Mouse (Mus musculus) urinary bladder, postnatal 25 days (tissue): ENCODE measurements around the gene Ttf1.
"Not testable (repeated sequence)": the region's sequence is repeated elsewhere in the genome, so short reads cannot be mapped to it uniquely, and the experiment has no call there.

Experiments used
- DNase-seq: peaks from one replicate; pipeline ENCODE4 v3.0.0; 2022; ENCODE audit warnings: low spot score

Gene Ttf1

DNA sequence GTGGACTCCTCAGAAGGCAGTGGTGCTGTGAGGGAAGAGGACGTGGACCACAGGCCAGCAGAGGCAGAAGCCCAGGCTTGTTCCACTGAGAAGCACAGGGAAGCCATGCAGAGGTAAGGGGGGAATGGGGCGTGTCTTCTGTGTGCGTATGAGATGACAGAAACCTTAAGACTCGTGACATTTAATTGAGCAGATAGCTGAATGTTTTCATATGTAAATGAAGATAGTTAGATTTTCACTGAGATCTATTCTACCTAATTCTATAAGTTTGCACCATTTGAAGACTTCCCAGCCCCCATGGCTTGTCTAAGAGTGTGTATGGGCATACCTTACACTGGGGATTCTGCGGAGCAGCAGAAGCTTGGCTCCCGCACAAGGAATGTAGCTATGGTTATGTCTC lies 5.7 kb downstream of the Ttf1 start:
- DNase-seq, result no peak

DNA sequence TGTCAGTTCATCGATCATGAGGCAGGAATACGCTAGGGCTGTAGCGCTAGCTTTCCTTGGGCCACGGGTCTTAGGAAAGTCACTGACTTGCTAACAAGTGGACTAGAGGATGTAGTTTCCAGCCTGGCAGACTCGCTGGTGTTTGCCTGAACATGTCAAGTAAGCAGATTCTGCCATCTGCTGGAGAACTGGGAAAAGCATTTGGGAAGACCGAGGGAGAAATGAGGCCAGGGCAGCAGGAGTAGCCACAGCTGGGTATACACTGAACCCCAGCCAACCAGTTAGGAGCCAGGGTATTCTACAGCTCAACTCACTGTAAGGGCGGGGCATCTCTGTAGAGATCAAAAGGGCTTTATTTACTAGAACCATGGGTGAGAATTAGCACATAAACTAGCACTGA lies 6.3 kb downstream of the Ttf1 start:
- DNase-seq, result no peak

- DNase-seq, result no peak
Measured at GRCm38 (mm10) chr2:29074676-29075075, 14.6 kb downstream of the Ttf1 start.

GRCm38 (mm10) chr2:29075331-29076070 lies 15.4 kb downstream of the Ttf1 start:
- no peak for DNase-seq

DNA sequence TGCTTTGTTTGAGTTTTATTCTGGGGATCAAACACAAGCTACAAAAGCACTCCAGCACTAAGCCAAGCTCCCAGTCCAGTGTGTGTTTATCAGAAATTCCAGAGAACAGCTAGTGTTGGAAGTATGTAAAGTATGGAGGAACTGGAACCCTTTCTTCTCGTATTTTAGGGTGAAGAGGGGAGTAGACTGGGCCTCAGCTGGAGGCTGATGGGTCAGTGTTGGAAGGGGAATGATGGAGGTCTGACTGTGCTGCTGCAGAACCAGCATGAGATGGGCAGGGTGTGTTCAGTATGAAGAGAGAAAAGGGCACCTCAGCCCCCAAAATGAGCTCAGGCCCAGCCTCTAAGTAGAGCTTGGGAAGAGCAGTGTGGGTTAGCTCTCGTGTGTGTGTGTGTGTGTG lies 16.2 kb downstream of the Ttf1 start:
- no peak for DNase-seq

DNA sequence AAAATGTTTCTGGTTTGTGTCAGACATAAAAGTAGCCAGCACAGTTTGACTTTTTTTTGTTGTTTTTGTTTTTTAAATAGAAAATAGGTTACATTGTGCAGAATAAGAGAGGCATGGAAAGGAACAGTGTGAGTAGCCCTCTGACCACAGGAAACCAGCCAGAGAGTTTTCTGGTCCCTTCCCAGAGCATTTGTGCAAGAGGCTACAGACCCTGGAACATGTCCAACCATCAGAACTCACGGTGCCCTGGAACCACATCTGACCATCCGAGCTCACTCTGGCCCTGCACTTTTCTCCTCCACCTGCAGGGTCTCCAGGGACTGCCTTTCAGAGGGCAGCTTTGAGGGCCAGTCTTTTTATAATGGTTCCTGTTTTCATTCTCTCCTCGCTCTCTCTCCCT lies 21.9 kb downstream of the Ttf1 start:
- no peak for DNase-seq

- DNase-seq, result no peak
Measured at GRCm38 (mm10) chr2:29086026-29086425, 26.0 kb downstream of the Ttf1 start.

- DNase-seq, result not testable (repeated sequence)
Measured at GRCm38 (mm10) chr2:29089276-29089675, 29.2 kb downstream of the Ttf1 start.

- DNase-seq, result no peak
Measured at GRCm38 (mm10) chr2:29095674-29096073, 35.6 kb downstream of the Ttf1 start.

- DNase-seq, result no peak
Measured at GRCm38 (mm10) chr2:29096751-29097150, 36.7 kb downstream of the Ttf1 start.

DNA sequence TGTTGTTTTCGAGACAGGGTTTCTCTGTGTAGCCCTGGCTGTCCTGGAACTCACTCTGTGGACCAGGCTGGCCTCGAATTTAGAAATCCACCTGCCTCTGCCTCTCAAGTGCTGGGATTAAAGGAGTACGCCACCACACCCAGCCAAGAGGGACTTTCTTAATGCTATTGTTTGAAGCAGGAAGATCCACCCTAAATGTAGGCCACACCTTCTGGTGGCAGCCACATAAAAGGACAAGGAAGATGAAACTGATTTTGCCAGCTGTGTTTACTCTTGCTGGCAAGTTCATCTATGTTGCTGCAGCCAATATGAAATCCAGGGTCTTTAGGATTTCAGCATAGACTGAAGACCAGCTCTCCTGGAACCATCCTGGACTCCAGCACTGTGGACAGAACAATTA lies 37.4 kb downstream of the Ttf1 start:
- no peak for DNase-seq

DNA sequence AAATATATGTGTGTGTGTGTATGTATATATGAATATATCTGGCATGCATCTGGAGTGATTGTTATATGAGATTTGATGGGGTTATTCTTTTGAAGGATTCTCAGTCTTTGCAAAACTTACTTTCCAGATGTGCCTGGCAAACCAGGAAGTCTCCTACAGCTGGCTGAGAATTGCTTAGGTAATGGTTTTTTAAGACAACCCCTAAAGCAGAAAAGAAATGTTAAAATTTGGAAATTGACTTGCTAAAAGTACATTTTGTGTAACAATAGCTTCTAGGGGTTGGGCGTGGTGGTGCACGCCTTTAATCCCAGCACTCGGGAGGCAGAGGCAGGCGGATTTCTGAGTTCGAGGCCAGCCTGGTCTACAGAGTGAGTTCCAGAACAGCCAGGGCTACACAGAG lies 37.9 kb downstream of the Ttf1 start:
- DNase-seq, result not testable (repeated sequence)

- no peak for DNase-seq
Measured at GRCm38 (mm10) chr2:29098786-29099185, 38.7 kb downstream of the Ttf1 start.

DNA sequence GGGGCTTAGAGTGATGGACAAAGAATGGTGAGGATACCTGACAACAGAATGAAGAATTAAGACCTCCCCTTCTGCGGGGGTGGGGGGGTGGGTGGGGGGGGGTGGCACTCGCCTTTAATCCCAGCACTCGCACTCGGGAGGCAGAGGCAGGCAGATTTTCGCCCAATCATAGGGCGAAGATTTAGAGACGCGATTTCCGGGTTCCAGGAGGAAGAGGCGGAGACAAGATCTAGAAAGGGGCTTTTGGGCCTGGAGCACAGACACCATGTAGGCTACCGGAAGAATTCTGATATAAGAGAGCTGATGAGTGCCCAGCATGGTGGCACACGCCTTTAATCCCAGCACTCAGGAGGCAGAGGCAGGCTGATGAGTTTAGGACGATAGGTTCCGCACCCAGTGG lies 39.6 kb downstream of the Ttf1 start:
- DNase-seq, result no peak

- DNase-seq, result no peak
Measured at GRCm38 (mm10) chr2:29100822-29101534, 40.9 kb downstream of the Ttf1 start.

- DNase-seq, result not testable (repeated sequence)
Measured at GRCm38 (mm10) chr2:29102416-29103377, 42.6 kb downstream of the Ttf1 start.

DNA sequence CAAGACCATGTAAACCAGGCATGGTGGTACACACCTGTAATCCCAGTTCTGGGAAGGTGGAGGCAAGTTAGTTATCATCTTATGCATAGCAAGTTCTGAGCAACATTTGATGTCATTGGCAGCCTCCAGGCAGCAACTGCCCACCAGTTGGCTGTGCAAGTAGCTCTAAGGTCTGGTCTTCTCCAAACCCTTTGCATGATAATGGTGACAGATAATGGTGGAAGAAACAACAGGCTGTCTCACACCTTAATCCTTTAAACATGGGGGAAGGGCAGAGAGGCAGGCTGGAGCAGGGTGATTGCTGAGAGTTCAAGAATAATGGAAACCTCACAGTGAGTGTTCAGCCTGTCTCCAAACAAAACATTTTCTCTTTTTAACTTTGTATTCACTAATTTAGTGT lies 60.9 kb downstream of the Ttf1 start:
- no peak for DNase-seq

DNA sequence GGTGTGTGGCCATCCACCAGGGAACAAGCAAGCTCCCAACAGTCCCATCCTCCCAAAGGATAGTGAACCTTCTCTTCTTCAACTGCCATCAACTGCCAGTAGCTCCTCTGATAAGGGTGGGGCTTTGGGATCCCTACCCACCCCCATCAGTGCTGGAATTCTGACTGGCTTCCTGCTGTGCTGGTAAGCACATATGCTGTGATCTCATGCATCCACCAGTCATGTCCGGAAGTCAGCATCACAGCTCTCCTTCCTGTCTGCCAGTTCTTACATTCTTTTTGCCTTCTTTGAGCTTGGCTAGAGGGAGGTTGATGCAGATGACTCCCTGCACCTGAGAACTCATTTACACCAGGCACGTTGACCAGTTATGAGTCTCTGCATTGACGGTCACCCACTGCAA lies 62.4 kb downstream of the Ttf1 start:
- DNase-seq, result no peak

DNA sequence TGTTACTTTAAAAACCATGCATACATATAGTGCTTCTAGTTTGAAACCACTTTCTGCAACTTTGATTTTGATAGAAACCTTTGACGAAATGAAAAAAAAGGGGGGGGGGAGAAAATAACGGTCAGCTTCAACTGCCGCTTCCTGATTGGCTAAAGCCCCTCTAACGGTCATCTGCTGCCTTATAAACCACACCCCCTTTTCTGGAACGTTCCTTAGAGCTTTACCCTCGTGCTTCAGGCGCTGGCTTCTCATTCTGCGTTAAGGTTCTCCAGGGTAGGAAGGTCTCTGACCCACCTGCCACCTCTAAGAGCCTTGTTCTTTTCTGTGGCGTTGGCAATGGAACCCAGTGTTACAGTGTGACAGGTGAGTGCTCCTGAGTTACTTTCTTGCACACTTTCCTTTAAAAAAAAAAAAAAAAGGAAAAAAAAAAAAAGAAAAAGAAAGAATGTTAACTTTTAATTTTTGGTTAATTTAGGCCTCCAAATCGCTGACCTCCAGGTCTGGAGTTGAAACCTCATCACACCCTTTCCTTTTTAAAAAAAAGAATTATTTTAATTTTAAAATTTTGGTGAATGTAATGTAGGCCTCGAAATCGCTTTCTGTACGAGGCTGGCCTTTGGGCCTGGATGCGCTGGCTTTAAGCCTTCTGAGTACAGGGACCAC lies 64.0 kb downstream of the Ttf1 start, which contains the start of gene Setx:
Setx (plus strand) TSS at position 275 of the 663 bp plus-strand sequence.
- DNase-seq, result no peak

DNA sequence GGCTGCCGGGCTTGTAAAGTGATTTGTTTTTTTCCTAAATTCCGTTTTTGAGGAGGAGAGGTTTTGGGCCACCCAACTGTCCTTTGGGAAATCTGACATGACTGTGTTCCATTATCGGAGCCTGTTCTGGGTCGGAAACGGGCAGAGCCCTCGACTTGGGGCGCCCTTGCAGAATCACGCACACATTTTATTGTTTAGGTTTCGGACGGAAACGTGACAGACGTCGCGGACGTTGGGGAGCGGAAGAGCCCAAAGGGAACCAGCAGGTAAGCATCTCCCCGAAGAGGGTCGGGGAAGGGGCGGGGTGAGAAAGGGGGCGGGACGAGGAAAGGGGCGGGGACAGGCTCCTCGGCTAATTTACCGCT lies 64.5 kb downstream of the Ttf1 start:
- no peak for DNase-seq

DNA sequence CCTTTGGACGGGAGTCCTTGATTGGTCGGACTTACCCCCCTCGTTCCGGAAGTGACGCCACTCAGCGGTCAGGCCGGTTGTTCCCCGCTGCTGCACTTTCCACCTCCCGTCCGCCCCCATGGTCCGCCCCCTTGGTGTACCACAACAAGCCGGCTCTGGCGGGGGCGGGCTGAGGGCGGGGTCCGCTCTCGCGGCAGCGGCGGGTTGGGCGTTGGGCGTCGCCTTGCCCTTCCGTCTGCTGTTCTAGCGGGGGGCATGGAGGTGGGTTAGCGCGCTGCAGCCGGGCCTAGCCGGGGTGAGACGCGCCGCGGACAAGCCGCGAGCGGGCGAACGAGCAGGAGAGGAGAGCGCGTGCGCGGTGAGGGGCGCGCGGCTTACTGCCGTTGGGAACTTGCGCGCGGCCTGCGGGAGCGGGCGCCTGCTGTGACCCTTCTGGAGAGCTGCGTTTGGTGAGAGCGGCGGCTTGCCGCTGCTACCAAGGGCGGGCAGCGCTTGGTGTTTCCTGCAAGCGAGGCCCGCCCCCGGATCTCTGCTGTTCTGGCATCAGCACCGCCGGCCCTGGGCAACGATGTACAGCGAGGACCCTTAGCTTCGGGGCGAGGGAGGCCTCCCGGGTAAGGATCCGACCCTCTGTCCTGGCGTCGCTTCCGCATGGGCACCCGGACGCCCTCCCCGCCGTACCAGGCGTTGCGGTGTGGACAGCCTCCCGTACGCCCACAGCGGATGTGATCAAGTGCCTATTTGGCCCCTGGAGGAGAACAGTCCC lies 65.1 kb downstream of the Ttf1 start:
- peak; percentile 99 for DNase-seq
